Comparison of ENCODE assay signal across 8 mouse cellular contexts in genomic region chr9:24780929-24781441, GRCm38 (mm10). TPM values are rescaled to one million over a fixed set of nuclear protein-coding genes. Genes with fewer than 3 reads are reported as not detected.
A peak's percentile ranks its signal among the peaks of the same experiment; 100 is the strongest.
DNase-seq lines count a peak whose midpoint lies in the region; ATAC-seq and TF ChIP-seq lines count a peak whose summit lies in the region.

No protein-coding gene starts in this region.

- TF ChIP-seq POLR2A in brain, embryonic 14.5 days (IDR thresholded peaks at IDR 0.05; ENCODE audit: borderline replicate concordance, extremely low read depth, insufficient read depth, insufficient read length, poor library complexity, severe bottlenecking), result no peak

- peak overlapping the region; percentile 80 for H3K4me2 ChIP-seq in heart, postnatal 0 days (ENCODE audit: low read depth, low read length)
- peak overlapping the region; percentile 68 for H3K4me2 ChIP-seq in liver, postnatal 0 days (ENCODE audit: low read depth, low read length)

- ATAC-seq in heart, postnatal 0 days (ENCODE audit: insufficient read depth, low read depth), result peak; percentile 27
- no peak for ATAC-seq in liver, postnatal 0 days

- no peak for TF ChIP-seq EP300 in heart, postnatal 0 days (IDR thresholded peaks at IDR 0.05; ENCODE audit: low read depth)
- TF ChIP-seq EP300 in liver, postnatal 0 days (IDR thresholded peaks at IDR 0.05; ENCODE audit: low read depth), result no peak

- WGBS in heart, postnatal 0 days, result under 1% methylated on average over 25 of the region's 32 CpGs
- WGBS in liver, postnatal 0 days (ENCODE audit: insufficient replicate concordance), result under 1% methylated on average over 31 of the region's 32 CpGs

- peak; percentile 15 for DNase-seq in adrenal gland, adult 2 months
- no peak for DNase-seq in adrenal gland, postnatal 36 days
- DNase-seq in brain, embryonic 14.5 days (ENCODE audit: low read depth), result peak; percentile 56
- peak; percentile 16 for DNase-seq in heart, postnatal 0 days (ENCODE audit: low spot score)
- peak; percentile 16 for DNase-seq in liver, postnatal 0 days
- no peak for DNase-seq in layer of hippocampus, adult 9-11 months
- DNase-seq in gastrocnemius, postnatal 25 days, result no peak
- DNase-seq in layer of hippocampus, adult 18-20 months (ENCODE audit: low spot score in 2 of 2), result no peak

- peaks cover 9% of the 10 kb centered on the region; the same call in 1 of the 2 replicates for H3K27me3 ChIP-seq in heart, postnatal 0 days (ENCODE audit: control insufficient read depth, insufficient read depth, low read length)
- peaks cover 61% of the 10 kb centered on the region for H3K27me3 ChIP-seq in liver, postnatal 0 days (ENCODE audit: insufficient read depth, low read length)

- peak overlapping the region; percentile 80 for H3K27ac ChIP-seq in heart, postnatal 0 days (ENCODE audit: low read depth)
- no peak overlapping the region for H3K27ac ChIP-seq in liver, postnatal 0 days (ENCODE audit: low read depth)

- no peak for TF ChIP-seq CTCF in brain, embryonic 14.5 days (IDR thresholded peaks at IDR 0.05; ENCODE audit: borderline replicate concordance, extremely low read depth, insufficient read depth, insufficient read length)
- TF ChIP-seq CTCF in heart, postnatal 0 days (IDR thresholded peaks at IDR 0.05; ENCODE audit: low read depth), result no peak
- TF ChIP-seq CTCF in liver, postnatal 0 days (IDR thresholded peaks at IDR 0.05; ENCODE audit: low read depth), result no peak

- H3K36me3 ChIP-seq in heart, postnatal 0 days (replicated peaks; ENCODE audit: control insufficient read depth, insufficient read depth, low read length), result no peaks in the 10 kb centered on the region
- H3K36me3 ChIP-seq in liver, postnatal 0 days (replicated peaks; ENCODE audit: insufficient read depth, low read length), result no peaks in the 10 kb centered on the region

- peak overlapping the region; percentile 49 for H3K4me3 ChIP-seq in heart, postnatal 0 days (ENCODE audit: low read depth, low read length)
- H3K4me3 ChIP-seq in liver, postnatal 0 days (ENCODE audit: low read depth, low read length), result peak overlapping the region; percentile 29

- no peaks in the 10 kb centered on the region for H3K9me3 ChIP-seq in heart, postnatal 0 days (replicated peaks; ENCODE audit: control insufficient read depth, low read length)
- H3K9me3 ChIP-seq in liver, postnatal 0 days (ENCODE audit: low read length), result no peaks in the 10 kb centered on the region

- H3K4me1 ChIP-seq in heart, postnatal 0 days (ENCODE audit: control insufficient read depth, insufficient read depth), result peaks cover 21% of the 10 kb centered on the region
- H3K4me1 ChIP-seq in liver, postnatal 0 days (ENCODE audit: insufficient read depth), result peaks cover 2% of the 10 kb centered on the region; the same call in 1 of the 2 replicates

- peak overlapping the region; percentile 44 for H3K9ac ChIP-seq in heart, postnatal 0 days (replicated peaks; ENCODE audit: low read depth, low read length)
- no peak overlapping the region for H3K9ac ChIP-seq in liver, postnatal 0 days (replicated peaks)

RNA-seq across cellular contexts. Expression of gene Tbx20, which starts 6.9 kb away (rescaled TPM):
- 10 to 100 TPM; 22.4 to 34.6 TPM for total RNA-seq in adrenal gland, adult 2 months (2021)
- 3.5 and 5.0 TPM in 2 replicates for polyA plus RNA-seq in adrenal gland, adult 2 months (2012; rRNA removed)
- total RNA-seq in adrenal gland, postnatal 36 days (2021), result 10 to 100 TPM; 15.2 to 20.0 TPM
- polyA plus RNA-seq in brain, embryonic 14.5 days (2012; rRNA removed), result 0.25 and 1.4 TPM in 2 replicates
- 500 and 554 TPM in 2 replicates for total RNA-seq in heart, postnatal 0 days (2014; rRNA removed; ENCODE audit: low replicate concordance)
- polyA plus RNA-seq in heart, postnatal 0 days (2015; fragmentation: Nextera tagmentation; extraction: Ambion mirVana), result 36.9 and 51.2 TPM in 2 replicates
- polyA plus RNA-seq in liver, postnatal 0 days (2015; fragmentation: Nextera tagmentation; extraction: Ambion mirVana), result 0.44 and 0.58 TPM in 2 replicates
- total RNA-seq in gastrocnemius, postnatal 25 days (2021), result not detected
- not detected for total RNA-seq in layer of hippocampus, adult 18-20 months (2021)

Comparison
In these comparisons a context has a peak if more than half of its experiments do, and no peak if none do; other contexts are left out.
1. DNase-seq: peak in adrenal gland, adult 2 months (single experiment), brain, embryonic 14.5 days (single experiment), heart, postnatal 0 days (single experiment) and liver, postnatal 0 days (single experiment); none in adrenal gland, postnatal 36 days (0 of 2), layer of hippocampus, adult 9-11 months (single experiment), gastrocnemius, postnatal 25 days (single experiment) and layer of hippocampus, adult 18-20 months (0 of 2).
2. RNA of gene Tbx20, which starts 6.9 kb away (total RNA-seq): 500 to 554 TPM in heart, postnatal 0 days, 22.4 to 34.6 TPM in adrenal gland, adult 2 months and 15.2 to 20.0 TPM in adrenal gland, postnatal 36 days; not detected in gastrocnemius, postnatal 25 days and not detected in layer of hippocampus, adult 18-20 months; every median in the first group is over 10 times any median in the second.